Mouse (Mus musculus): ENCODE results near the gene Fmn2.

- TF ChIP-seq GATA1 (IDR thresholded peaks at IDR 0.05; ENCODE audit: borderline replicate concordance, low read length) (no peak), CTCF (IDR thresholded peaks at IDR 0.05; ENCODE audit: low read depth, low read length) (no peak), TAL1 (conservative IDR thresholded peaks at IDR 0.05; ENCODE audit: low read depth, low read length) (no peak)
Measured at GRCm38 (mm10) chr1:174719729-174720458, 218.3 kb downstream of the Fmn2 start.
